Mouse (Mus musculus): ENCODE data around the gene Lrrc66.
A peak's percentile ranks its signal among the peaks of the same experiment; 100 is the strongest.

The Lrrc66 gene

GRCm38 (mm10) chr5:73632291-73632690, at the start of gene Lrrc66:
Gene Lrrc66, minus strand, starts transcription at chr5:73632526.
- DNase-seq (ENCODE audit: low spot score): no peak

GRCm38 (mm10) chr5:73676626-73677025, 44.3 kb upstream of the Lrrc66 start:
- no peak for DNase-seq (ENCODE audit: low spot score)

- no peak for DNase-seq (ENCODE audit: low spot score)
These were observed 43.3 kb upstream of the Lrrc66 start for GRCm38 (mm10) chr5:73675604-73676003.

- no peak for DNase-seq (ENCODE audit: low spot score)
These were observed 37.1 kb upstream of the Lrrc66 start for GRCm38 (mm10) chr5:73669386-73669785.

GRCm38 (mm10) chr5:73667877-73668276, 35.6 kb upstream of the Lrrc66 start:
- DNase-seq (ENCODE audit: low spot score): no peak

GRCm38 (mm10) chr5:73666695-73667094, 34.4 kb upstream of the Lrrc66 start:
- DNase-seq (ENCODE audit: low spot score): no peak

- DNase-seq (ENCODE audit: low spot score): no peak
These were observed 19.5 kb upstream of the Lrrc66 start for GRCm38 (mm10) chr5:73651855-73652201.

- DNase-seq (ENCODE audit: low spot score): no peak
These were observed 18.9 kb upstream of the Lrrc66 start, which contains the start of gene Spata18 for GRCm38 (mm10) chr5:73651061-73651854. Gene Spata18, plus strand, starts transcription at chr5:73651379.

- no peak for DNase-seq (ENCODE audit: low spot score)
These were observed 18.1 kb upstream of the Lrrc66 start for GRCm38 (mm10) chr5:73650365-73650964.

- DNase-seq (ENCODE audit: low spot score): peak; percentile 89
These were observed 15.1 kb upstream of the Lrrc66 start, which contains the start of gene Sgcb for GRCm38 (mm10) chr5:73647261-73647900. Gene Sgcb, minus strand, starts transcription at chr5:73647790.

GRCm38 (mm10) chr5:73642091-73642490, 9.8 kb upstream of the Lrrc66 start:
- DNase-seq (ENCODE audit: low spot score): no peak

- no peak for DNase-seq (ENCODE audit: low spot score)
These were observed 8.7 kb upstream of the Lrrc66 start for GRCm38 (mm10) chr5:73641058-73641457.

GRCm38 (mm10) chr5:73637337-73638107, 5.2 kb upstream of the Lrrc66 start:
- no peak for DNase-seq (ENCODE audit: low spot score)

GRCm38 (mm10) chr5:73633141-73633540, 815 bp upstream of the Lrrc66 start:
- peak; percentile 71 for DNase-seq (ENCODE audit: low spot score)

GRCm38 (mm10) chr5:73631001-73631558, 1.2 kb downstream of the Lrrc66 start:
- DNase-seq (ENCODE audit: low spot score): no peak

GRCm38 (mm10) chr5:73630141-73630540, 2.2 kb downstream of the Lrrc66 start:
- no peak for DNase-seq (ENCODE audit: low spot score)

- DNase-seq (ENCODE audit: low spot score): no peak
These were observed 4.3 kb downstream of the Lrrc66 start for GRCm38 (mm10) chr5:73627991-73628390.

GRCm38 (mm10) chr5:73627559-73627958, 4.8 kb downstream of the Lrrc66 start:
- no peak for DNase-seq (ENCODE audit: low spot score)

GRCm38 (mm10) chr5:73626842-73627241, 5.5 kb downstream of the Lrrc66 start:
- no peak for DNase-seq (ENCODE audit: low spot score)

GRCm38 (mm10) chr5:73625505-73625904, 6.8 kb downstream of the Lrrc66 start:
- DNase-seq (ENCODE audit: low spot score): no peak

GRCm38 (mm10) chr5:73618969-73619368, 13.4 kb downstream of the Lrrc66 start:
- no peak for DNase-seq (ENCODE audit: low spot score)

- DNase-seq (ENCODE audit: low spot score): no peak
These were observed 17.1 kb downstream of the Lrrc66 start for GRCm38 (mm10) chr5:73615211-73615610.
